Mouse (Mus musculus) midbrain, embryonic 12.5 days (tissue): Measurements from ENCODE around the gene Angptl8. TPM values are rescaled to one million over a fixed set of nuclear protein-coding genes. Genes with fewer than 3 reads are reported as not detected.
A peak's percentile ranks its signal among the peaks of the same experiment; 100 is the strongest.
"Not testable (repeated sequence)": the region's sequence is repeated elsewhere in the genome, so short reads cannot be mapped to it uniquely, and the experiment has no call there.

Experiments
- ATAC-seq: fragments of 200-750 bp; cut with Nextera tagmentation; 2 replicates; pipeline ENCODE4 v1.8.0; 2017; ENCODE audit warnings: low read depth, moderate TSS enrichment, moderate library complexity; ENCODE audit not compliant: low FRiP score
- H3K27ac ChIP-seq: fragments of 300-500 bp; sonication (generic); replicated peaks from 2 replicates; pipeline ENCODE4 v1.5.1; 2016; ENCODE audit warnings: mild to moderate bottlenecking
- H3K27me3 ChIP-seq: fragments of 300-500 bp; sonication (generic); 2 replicates; pipeline ENCODE4 v1.6.1; 2016; ENCODE audit warnings: mild to moderate bottlenecking
- H3K36me3 ChIP-seq: fragments of 300-500 bp; sonication (generic); 2 replicates; pipeline ENCODE4 v1.6.1; 2016
- H3K4me1 ChIP-seq: fragments of 300-500 bp; sonication (generic); 2 replicates; pipeline ENCODE4 v1.6.1; 2016
- H3K4me2 ChIP-seq: fragments of 300-500 bp; sonication (generic); replicated peaks from 2 replicates; pipeline ENCODE4 v1.6.1; 2016; ENCODE audit warnings: mild to moderate bottlenecking, moderate library complexity
- H3K4me3 ChIP-seq: fragments of 300-500 bp; sonication (generic); 2 replicates; pipeline ENCODE4 v1.5.1; 2016; ENCODE audit warnings: mild to moderate bottlenecking
- H3K9ac ChIP-seq: fragments of 300-500 bp; sonication (generic); replicated peaks from 2 replicates; pipeline ENCODE4 v1.6.1; 2016; ENCODE audit warnings: mild to moderate bottlenecking, moderate library complexity
- H3K9me3 ChIP-seq: fragments of 300-500 bp; sonication (generic); 2 replicates; pipeline ENCODE4 v1.6.1; 2016; ENCODE audit warnings: mild to moderate bottlenecking
- WGBS: fragments of 180-500 bp; shearing (Covaris S2); methylation state at CpG from one replicate; pipeline ENCODE4 v1.1.7; 2016; 5-methylcytosine and 5-hydroxymethylcytosine counted together
- polyA plus RNA-seq: library from polyadenylated mRNA; unstranded; fragments of >200 nt; fragmentation: Nextera tagmentation; extraction: Ambion mirVana; gene quantifications from 2 replicates; pipeline ENCODE4 v1.2.1, GENCODE M21; 2016

Gene Angptl8
- polyA plus RNA-seq, 1 experiment from 2014 or later, result 0.28 TPM

DNA sequence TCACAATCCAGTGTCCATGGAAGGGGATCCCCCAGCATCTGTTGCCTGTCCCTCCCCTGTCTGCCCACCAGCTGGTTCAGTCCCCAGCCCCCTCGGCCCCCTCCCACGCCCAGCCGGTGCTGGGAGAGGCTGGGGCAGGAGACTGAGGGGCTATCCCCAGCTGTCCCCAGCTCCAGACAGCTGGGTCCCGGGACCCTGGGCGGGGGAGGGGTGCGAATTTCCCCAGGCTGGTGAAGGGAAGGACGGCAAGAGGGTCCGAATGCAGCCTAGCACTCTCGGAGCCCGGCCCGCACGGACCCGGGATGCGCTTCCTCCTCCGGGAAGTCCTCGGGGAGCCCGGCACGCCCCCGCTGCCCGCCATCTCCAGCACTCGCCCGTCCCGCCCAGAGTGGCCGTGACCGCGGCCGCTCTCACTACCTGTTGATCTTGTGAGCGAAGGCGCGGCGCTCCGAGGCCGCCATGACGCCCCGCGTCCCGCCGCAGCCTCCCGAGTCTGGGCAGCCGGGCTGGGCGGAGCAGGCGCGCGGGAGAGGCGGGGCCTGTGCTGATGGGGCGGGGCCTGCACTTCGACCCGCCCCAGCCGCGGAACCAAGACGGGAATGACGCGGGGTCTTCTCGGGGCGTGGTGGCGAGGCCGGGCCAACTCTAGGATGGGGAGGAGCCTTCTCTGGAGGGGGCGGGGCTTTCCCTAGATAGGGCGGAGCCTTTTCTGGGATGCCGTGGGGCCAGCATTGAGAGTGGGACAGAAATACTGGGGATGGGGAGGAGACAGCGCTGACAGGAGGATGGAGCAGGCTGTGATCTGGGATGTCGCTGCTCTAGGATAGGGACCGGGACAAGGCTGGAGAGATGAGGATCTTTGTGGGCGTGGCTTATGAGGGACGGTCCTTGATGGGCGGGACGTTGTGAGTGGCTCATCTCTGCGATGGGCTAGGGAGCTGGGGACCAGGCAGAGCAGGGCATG is 17.1 kb downstream of the Angptl8 start, which contains the start of gene Dock6:
TSS of gene Dock6 (minus strand) at position 508 of the 964 bp plus-strand sequence.
- no peaks in the 10 kb centered on the region for H3K9me3 ChIP-seq
- H3K36me3 ChIP-seq, result no peaks in the 10 kb centered on the region
- WGBS, result under 1% methylated on average over 68 of the region's 68 CpGs
- H3K4me1 ChIP-seq, result peaks cover 18% of the 10 kb centered on the region
- peak within 1 kb of the TSS; percentile 55 for H3K27ac ChIP-seq
- ATAC-seq, result peak; percentile 89
- peak within 1 kb of the TSS; percentile 60 for H3K4me3 ChIP-seq
- peak within 1 kb of the TSS; percentile 61 for H3K9ac ChIP-seq
- peak within 1 kb of the TSS; percentile 62 for H3K4me2 ChIP-seq
- no peaks in the 10 kb centered on the region for H3K27me3 ChIP-seq

DNA sequence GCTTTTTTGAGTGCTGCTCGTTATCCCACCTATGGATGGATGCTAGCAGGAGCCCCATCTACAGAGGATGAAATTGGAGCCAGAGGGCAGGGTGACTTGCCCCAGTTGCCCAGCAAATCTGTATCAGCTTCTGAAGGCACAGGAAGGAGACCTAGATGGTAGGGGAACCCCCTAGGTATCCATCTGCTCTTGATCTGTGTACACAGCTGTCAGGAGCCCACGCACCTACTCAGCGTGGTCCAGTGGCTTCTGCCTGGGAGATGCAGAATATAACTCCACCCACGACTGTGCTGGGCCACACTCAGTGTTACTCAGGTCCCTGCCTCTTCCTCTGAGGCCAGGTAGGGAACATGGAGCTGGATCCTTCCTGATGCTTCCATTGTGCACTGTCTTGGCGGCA is 18.7 kb downstream of the Angptl8 start:
- Histone ChIP-seq H3K4me1 (peaks cover 10% of the 10 kb centered on the region; the same call in 1 of the 2 replicates), H3K4me3 (no peak overlapping the region), H3K9me3 (no peaks in the 10 kb centered on the region), H3K36me3 (no peaks in the 10 kb centered on the region), H3K9ac (no peak overlapping the region; the same call in 1 of the 2 replicates), H3K4me2 (no peak overlapping the region), H3K27me3 (no peaks in the 10 kb centered on the region), H3K27ac (no peak overlapping the region)
- ATAC-seq, result no peak
- 77% methylated on average over 5 of the region's 5 CpGs for WGBS

DNA sequence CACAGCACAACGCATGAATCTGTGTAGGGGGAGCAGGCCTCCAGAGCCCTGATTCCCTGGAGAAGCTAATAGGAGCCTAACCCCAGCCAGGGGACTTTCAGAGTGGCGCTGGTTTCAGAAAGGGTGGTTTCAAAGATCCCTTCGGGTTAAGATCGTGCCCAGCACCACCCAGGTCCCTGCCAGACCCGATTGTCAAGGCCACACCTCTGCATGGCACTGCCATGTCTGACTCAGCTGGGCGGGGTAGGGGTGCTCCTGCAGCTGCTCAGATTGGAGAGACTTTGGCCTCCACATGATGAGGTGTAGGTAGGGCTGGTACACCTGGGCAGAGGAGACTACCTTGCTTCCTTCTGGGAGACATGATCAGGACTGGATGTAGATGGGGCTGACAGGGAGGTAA is 19.6 kb downstream of the Angptl8 start:
- no peak for ATAC-seq
- Histone ChIP-seq H3K9me3 (no peaks in the 10 kb centered on the region), H3K27me3 (no peaks in the 10 kb centered on the region), H3K4me2 (no peak overlapping the region), H3K4me3 (no peak overlapping the region), H3K9ac (no peak overlapping the region), H3K36me3 (no peaks in the 10 kb centered on the region), H3K27ac (no peak overlapping the region), H3K4me1 (peaks cover 10% of the 10 kb centered on the region; the same call in 1 of the 2 replicates)
- WGBS, result 88% methylated on average over 6 of the region's 6 CpGs

DNA sequence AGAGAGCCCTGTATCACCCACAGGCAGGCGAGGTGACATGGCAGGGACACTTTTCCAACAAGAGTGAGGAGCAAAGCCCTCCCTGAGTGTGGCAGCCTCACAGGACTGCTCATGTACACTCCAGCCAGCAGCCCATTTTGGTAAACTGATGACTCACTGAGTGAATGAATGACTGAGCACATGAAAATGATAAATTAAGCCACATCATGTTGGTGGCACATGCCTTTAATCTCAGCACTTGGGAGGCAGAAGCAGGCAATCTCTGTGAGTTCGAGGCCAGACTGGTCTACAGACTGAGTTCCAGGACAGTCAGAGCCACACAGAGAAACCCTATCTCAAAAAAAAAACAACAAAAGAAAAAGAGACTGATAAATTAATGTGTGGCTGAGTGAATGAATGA is 22.2 kb downstream of the Angptl8 start:
- ATAC-seq, result no peak

DNA sequence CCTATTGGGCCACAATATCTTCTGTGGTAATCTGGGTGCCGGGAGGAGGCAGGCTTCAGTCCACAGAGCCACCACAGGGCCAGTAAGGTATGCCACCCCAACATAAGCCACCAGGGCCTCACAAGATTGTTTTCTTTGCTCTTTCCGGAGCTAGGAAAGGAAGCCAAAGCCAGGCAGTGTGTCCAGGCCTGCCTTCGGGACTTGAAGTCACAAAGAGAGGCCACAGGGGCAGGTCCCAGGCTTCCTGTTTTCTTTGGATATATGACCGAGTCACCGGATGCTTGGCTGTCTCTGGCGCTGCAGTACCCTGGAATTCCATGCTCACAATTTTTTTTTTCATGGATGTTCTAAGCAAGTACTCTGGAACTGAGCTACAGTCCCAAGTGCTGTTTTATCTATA is 22.8 kb downstream of the Angptl8 start:
- no peak for ATAC-seq
- Histone ChIP-seq H3K4me1 (no peaks in the 10 kb centered on the region), H3K4me2 (no peak overlapping the region), H3K27me3 (no peaks in the 10 kb centered on the region), H3K9ac (no peak overlapping the region), H3K27ac (no peak overlapping the region), H3K36me3 (no peaks in the 10 kb centered on the region), H3K4me3 (no peak overlapping the region), H3K9me3 (0 out of 2 replicates have a peak, but pooled peaks cover 2% of the 10 kb centered on the region)
- 67% methylated on average over 6 of the region's 6 CpGs for WGBS

More for the DNA sequence above, 22.2 kb downstream of the Angptl8 start:
- Histone ChIP-seq H3K36me3 (no peaks in the 10 kb centered on the region), H3K4me3 (no peak overlapping the region), H3K4me1 (peaks cover 5% of the 10 kb centered on the region; the same call in 1 of the 2 replicates), H3K9me3 (0 out of 2 replicates have a peak, but pooled peaks cover 2% of the 10 kb centered on the region), H3K4me2 (no peak overlapping the region), H3K9ac (no peak overlapping the region), H3K27me3 (no peaks in the 10 kb centered on the region), H3K27ac (no peak overlapping the region)
- WGBS, result 82% methylated on average over 2 of the region's 2 CpGs

DNA sequence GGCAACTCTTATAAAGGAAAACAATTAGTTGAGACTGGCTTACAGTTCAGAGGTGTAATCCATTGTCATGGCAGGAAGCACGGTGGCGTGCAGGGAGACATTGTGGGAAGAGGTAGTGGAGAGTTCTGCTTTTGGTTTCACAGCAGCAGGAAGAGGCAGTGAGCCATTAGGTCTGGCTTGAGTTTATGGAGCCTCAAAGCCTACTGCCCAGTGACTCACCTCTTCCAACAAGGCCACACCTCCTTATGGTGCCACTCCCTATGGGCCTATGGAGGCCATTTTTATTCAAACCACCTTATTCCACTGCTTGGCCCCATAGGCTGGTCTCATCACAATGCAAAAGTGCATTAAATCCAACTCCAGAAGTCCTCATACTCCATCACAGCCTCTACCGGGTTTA is 24.3 kb downstream of the Angptl8 start:
- 86% methylated on average over 3 of the region's 3 CpGs for WGBS
- Histone ChIP-seq H3K27ac (no peak overlapping the region), H3K4me1 (no peaks in the 10 kb centered on the region), H3K4me2 (no peak overlapping the region), H3K9me3 (0 out of 2 replicates have a peak, but pooled peaks cover 2% of the 10 kb centered on the region), H3K9ac (no peak overlapping the region), H3K27me3 (no peaks in the 10 kb centered on the region), H3K36me3 (no peaks in the 10 kb centered on the region), H3K4me3 (no peak overlapping the region)
- no peak for ATAC-seq

DNA sequence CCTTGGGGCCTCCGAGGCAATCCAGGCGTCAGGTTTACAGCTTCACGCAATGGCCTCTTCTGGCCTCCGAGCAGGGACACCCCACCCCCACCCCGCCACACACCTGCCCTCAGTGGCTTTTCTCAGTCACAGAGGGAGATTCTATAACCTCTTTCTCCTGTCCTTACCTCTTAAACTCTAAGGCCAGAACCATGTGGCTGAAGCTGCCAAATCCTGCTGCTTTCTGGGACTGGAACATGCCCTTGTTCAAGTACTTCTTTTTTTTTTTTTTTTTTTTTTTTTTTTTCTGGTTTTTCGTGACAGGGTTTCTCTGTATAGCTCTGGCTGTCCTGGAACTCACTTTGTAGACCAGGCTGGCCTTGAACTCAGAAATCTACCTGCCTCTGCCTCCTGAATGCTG is 25.0 kb downstream of the Angptl8 start:
- H3K9me3 ChIP-seq, H3K4me1 ChIP-seq, H3K9ac ChIP-seq, ATAC-seq, H3K4me3 ChIP-seq, H3K27ac ChIP-seq, H3K36me3 ChIP-seq, H3K4me2 ChIP-seq, H3K27me3 ChIP-seq: not testable (repeated sequence)
- 66% methylated on average over 6 of the region's 6 CpGs for WGBS

DNA sequence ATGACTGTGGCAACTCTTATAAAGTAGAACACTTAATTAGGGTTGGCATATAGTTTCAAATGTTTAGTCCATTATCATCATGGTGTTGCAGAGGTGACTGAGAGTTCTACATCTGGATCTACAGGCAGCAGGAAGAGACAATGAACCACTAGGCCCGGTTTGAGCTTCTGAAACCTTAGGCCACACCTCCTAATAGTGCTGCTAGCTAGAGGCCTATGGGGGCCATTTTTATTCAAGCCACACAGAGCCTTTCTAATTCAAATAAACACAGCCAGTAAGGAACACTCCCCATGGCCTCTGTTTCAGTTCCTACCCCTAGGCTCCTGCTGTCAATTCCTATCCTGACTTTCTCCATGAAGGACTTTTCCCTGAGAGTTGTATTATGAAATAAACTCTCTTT is 26.9 kb downstream of the Angptl8 start:
- no peak for ATAC-seq
- H3K4me3 ChIP-seq, result no peak overlapping the region
- H3K27me3 ChIP-seq, result no peaks in the 10 kb centered on the region
- H3K9ac ChIP-seq, result no peak overlapping the region
- no peak overlapping the region for H3K4me2 ChIP-seq
- 81% methylated on average over 1 of the region's 1 CpGs for WGBS
- no peak overlapping the region for H3K27ac ChIP-seq
- H3K36me3 ChIP-seq, result no peaks in the 10 kb centered on the region
- H3K9me3 ChIP-seq, result 0 out of 2 replicates have a peak, but pooled peaks cover 2% of the 10 kb centered on the region
- no peaks in the 10 kb centered on the region for H3K4me1 ChIP-seq

DNA sequence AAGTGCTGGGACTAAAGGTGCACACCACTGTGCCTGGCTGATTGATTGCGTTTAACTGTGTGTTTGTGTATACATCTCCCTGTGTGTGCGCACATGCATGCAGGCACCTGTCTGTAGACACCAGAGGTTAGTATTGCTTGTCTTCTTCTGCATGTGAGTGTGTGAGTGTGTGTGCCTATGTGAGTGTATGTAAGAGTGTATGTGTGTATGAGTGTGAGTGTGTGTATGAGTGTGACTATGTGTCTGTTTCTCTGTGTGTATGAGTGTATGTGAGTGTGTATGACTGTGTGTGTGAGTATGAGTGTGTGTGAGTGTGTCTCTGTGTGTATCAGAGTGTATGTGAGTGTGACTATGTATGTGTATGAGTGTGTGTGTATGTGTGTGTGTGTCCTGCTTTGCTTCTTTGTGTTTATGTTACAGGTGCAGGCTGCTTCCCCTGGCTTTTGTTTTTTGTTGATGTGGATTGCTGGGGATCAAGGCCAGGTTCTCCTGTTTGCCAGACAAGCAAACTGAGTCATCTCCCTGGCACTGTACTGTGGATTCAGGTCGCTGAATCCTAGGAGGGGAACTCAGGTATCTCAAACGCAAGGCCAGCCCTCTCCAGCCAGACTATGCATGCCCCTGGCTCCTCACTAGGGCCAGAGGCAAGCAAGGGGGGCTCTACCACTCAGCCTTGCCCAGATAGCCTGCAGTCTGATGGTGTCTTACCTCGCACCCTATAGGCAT is 30.5 kb downstream of the Angptl8 start:
- 70% methylated on average over 5 of the region's 5 CpGs for WGBS
- no peak overlapping the region for H3K27ac ChIP-seq

DNA sequence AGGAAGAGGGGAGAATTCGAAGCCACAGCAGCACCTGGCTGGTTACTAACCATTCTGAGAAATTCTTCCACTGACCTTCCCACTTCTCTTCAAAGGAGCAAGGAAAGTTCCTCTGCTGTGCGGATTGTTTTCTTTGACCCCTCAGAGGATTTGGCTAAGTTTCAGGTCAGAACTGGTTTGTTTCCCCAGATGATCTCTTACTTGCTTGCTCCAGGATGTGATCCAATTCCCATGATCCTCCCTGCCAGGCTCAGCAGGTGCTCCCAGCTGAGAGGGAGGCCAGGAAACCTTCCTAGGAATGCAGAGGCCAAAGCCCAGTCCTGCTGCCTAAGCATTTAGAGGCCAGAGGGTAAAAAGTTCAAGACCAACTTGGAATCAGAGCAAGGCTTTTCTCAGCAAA is 31.3 kb downstream of the Angptl8 start:
- Histone ChIP-seq H3K9me3 (no peaks in the 10 kb centered on the region), H3K36me3 (no peaks in the 10 kb centered on the region), H3K4me2 (no peak overlapping the region), H3K27ac (no peak overlapping the region), H3K9ac (no peak overlapping the region), H3K4me1 (0 out of 2 replicates have a peak, but pooled peaks cover 3% of the 10 kb centered on the region), H3K27me3 (no peaks in the 10 kb centered on the region), H3K4me3 (no peak overlapping the region)
- 68% methylated on average over 2 of the region's 2 CpGs for WGBS
- no peak for ATAC-seq

More for the DNA sequence above, 30.5 kb downstream of the Angptl8 start:
- H3K9ac ChIP-seq, result no peak overlapping the region
- no peak overlapping the region for H3K4me2 ChIP-seq
- ATAC-seq, result no peak
- 0 out of 2 replicates have a peak, but pooled peaks cover 2% of the 10 kb centered on the region for H3K4me1 ChIP-seq
- H3K4me3 ChIP-seq, result no peak overlapping the region
- 0 out of 2 replicates have a peak, but pooled peaks cover 2% of the 10 kb centered on the region for H3K9me3 ChIP-seq
- no peaks in the 10 kb centered on the region for H3K27me3 ChIP-seq
- no peaks in the 10 kb centered on the region for H3K36me3 ChIP-seq

DNA sequence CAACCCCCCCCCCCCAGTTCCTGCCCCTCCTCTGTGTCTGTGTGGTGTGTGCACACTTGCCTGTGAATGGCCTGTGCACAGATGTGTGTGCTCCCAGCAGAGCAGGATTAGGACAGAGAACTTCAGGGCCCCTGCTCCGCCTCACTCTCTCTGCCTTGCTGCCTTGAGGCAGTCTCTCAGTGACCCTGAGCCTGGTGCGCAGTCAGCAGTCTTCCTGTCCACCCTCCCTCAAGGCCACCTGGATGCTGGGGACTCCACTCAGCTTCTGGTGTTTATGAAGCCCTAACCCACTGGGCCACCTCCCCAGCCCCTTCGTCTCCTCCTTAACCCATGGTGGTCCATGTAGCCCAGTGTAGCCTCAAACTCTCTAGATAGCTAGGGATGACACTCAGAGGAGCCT is 32.4 kb downstream of the Angptl8 start:
- H3K27ac ChIP-seq, result no peak overlapping the region
- H3K4me2 ChIP-seq, result no peak overlapping the region
- no peak overlapping the region for H3K9ac ChIP-seq
- no peak overlapping the region for H3K4me3 ChIP-seq
- H3K9me3 ChIP-seq, result no peaks in the 10 kb centered on the region
- 0 out of 2 replicates have a peak, but pooled peaks cover 3% of the 10 kb centered on the region for H3K4me1 ChIP-seq
- 0 out of 2 replicates have a peak, but pooled peaks cover 4% of the 10 kb centered on the region for H3K27me3 ChIP-seq
- WGBS, result 83% methylated on average over 3 of the region's 3 CpGs
- ATAC-seq, result no peak
- H3K36me3 ChIP-seq, result no peaks in the 10 kb centered on the region

DNA sequence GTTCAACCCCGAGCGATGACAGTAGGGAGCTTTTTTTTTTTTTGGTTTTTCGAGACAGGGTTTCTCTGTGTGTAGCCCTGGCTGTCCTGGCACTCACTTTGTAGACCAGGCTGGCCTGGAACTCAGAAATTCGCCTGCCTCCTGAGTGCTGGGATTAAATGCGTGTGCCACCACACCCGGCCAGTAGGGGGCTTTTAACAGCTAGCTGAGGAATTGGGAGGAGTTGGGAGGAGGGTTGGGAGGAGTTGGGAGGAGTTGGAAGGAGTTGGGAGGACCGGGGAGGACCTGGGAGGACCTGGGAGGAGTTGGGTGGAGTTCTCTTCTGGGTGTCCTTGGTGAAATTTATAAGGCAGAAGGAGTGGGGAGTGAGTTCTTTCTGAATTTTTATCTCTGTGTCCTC is 34.0 kb downstream of the Angptl8 start:
- WGBS, result 54% methylated on average over 7 of the region's 7 CpGs
- not testable (repeated sequence) for H3K36me3 ChIP-seq, H3K27me3 ChIP-seq, H3K4me1 ChIP-seq, H3K4me3 ChIP-seq, H3K9ac ChIP-seq, H3K27ac ChIP-seq, ATAC-seq, H3K9me3 ChIP-seq, H3K4me2 ChIP-seq
